Mouse (Mus musculus) heart, embryonic 12.5 days (tissue): ENCODE data around the gene Ralgps2. TPM values are rescaled to one million over a fixed set of nuclear protein-coding genes. Genes with fewer than 3 reads are reported as not detected.

Experiments used
- ATAC-seq: fragments of 200-750 bp; cut with Nextera tagmentation; 2 replicates; pipeline ENCODE4 v1.8.0; 2017; ENCODE audit warnings: moderate TSS enrichment, moderate library complexity; ENCODE audit not compliant: insufficient number of reproducible peaks, low FRiP score
- H3K27ac ChIP-seq: fragments of 300-500 bp; sonication (generic); 2 replicates; pipeline ENCODE4 v1.5.1; 2016; ENCODE audit warnings: mild to moderate bottlenecking, moderate library complexity; ENCODE audit not compliant: poor library complexity, severe bottlenecking
- H3K27me3 ChIP-seq: fragments of 300-500 bp; sonication (generic); replicated peaks from 2 replicates; pipeline ENCODE4 v1.6.1; 2016; ENCODE audit warnings: mild to moderate bottlenecking, moderate library complexity
- H3K36me3 ChIP-seq: fragments of 300-500 bp; sonication (generic); 2 replicates; pipeline ENCODE4 v1.6.1; 2016; ENCODE audit warnings: mild to moderate bottlenecking, moderate library complexity
- H3K4me1 ChIP-seq: fragments of 300-500 bp; sonication (generic); replicated peaks from 2 replicates; pipeline ENCODE4 v1.6.1; 2016; ENCODE audit warnings: mild to moderate bottlenecking
- H3K4me2 ChIP-seq: fragments of 300-500 bp; sonication (generic); 2 replicates; pipeline ENCODE4 v1.6.1; 2016; ENCODE audit warnings: mild to moderate bottlenecking, moderate library complexity
- H3K4me3 ChIP-seq: fragments of 300-500 bp; sonication (generic); 2 replicates; pipeline ENCODE4 v1.5.1; 2016; ENCODE audit warnings: mild to moderate bottlenecking
- H3K9ac ChIP-seq: fragments of 300-500 bp; sonication (generic); 2 replicates; pipeline ENCODE4 v1.6.1; 2016; ENCODE audit warnings: mild to moderate bottlenecking, moderate library complexity
- H3K9me3 ChIP-seq: fragments of 300-500 bp; sonication (generic); replicated peaks from 2 replicates; pipeline ENCODE4 v1.6.1; 2016; ENCODE audit warnings: mild to moderate bottlenecking, moderate library complexity
- WGBS: fragments of 180-500 bp; shearing (Covaris S2); methylation state at CpG from one replicate; pipeline ENCODE4 v1.1.7; 2016; 5-methylcytosine and 5-hydroxymethylcytosine counted together
- polyA plus RNA-seq: library from polyadenylated mRNA; unstranded; fragments of >200 nt; fragmentation: Nextera tagmentation; extraction: Ambion mirVana; gene quantifications from 2 replicates; pipeline ENCODE4 v1.2.1, GENCODE M21; 2016

The Ralgps2 gene
- polyA plus RNA-seq, 1 experiment from 2014 or later: 59.2 TPM

DNA sequence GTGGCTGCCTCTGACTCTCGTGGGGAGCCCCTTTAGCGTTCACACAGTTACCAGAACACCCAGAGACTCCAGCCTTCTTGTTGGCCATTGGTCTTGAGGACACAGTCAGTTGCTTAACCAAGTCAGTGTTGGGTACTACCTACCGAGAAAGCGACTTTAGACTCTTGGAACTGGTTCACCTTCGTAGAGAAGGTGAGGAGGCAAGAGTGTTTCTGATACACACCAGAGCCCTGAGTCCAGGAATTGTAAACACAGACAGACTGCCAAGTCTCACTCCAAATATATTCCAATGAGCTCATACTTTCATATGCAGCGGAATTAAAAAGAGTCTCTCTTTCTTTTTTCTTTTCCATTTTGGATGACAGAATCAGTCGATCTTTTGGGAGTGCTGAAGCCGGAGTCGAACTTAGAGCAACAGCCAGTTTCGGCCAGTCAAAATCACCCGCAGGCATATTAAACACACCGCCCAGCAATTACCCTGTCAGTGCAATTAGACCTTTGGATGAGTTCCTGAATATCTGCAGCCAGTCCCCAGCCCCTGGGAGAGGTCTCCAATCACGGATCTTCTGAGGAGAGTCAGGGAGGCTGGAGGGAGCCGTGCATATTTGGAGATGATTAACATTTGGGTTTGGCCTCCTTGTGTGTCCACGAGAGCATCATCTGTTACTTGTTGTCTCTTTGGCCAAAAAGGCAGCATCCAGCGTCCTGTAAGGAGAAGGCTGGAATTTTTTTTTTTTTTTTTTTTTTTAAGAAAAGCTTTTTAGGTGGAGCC is 159.0 kb downstream of the Ralgps2 start:
- Histone ChIP-seq H3K9ac (no peak overlapping the region), H3K27me3 (no peaks in the 10 kb centered on the region), H3K4me1 (peaks cover 30% of the 10 kb centered on the region), H3K4me3 (no peak overlapping the region), H3K27ac (peak overlapping the region; percentile 74; the same call in 1 of the 2 replicates), H3K4me2 (peak overlapping the region; percentile 60), H3K36me3 (no peaks in the 10 kb centered on the region), H3K9me3 (no peaks in the 10 kb centered on the region)
- ATAC-seq: no peak
- WGBS: 69% methylated on average over 16 of the region's 16 CpGs

DNA sequence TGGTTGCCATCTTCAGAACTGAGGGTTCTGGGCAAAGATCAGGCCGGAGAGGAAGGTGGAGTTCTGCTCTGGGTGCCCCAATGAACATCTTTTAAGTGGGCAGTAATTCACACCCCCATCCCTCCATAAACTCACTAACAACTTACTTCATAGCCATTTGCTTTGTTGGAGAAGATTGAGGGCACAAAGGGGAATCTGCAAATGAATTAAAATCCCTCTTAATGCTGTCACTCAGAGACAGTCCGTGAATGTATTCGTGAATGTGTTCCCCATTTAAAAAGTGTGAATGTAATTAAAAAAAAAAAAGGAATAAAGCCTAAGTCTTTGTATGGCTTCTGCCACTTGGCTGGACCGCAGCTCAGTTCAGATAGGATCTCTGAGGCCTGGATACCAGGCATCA is 159.8 kb downstream of the Ralgps2 start:
- Histone ChIP-seq H3K9ac (peak overlapping the region; percentile 65), H3K4me3 (peak overlapping the region; percentile 33), H3K4me1 (peaks cover 30% of the 10 kb centered on the region), H3K9me3 (no peaks in the 10 kb centered on the region), H3K27me3 (no peaks in the 10 kb centered on the region), H3K36me3 (no peaks in the 10 kb centered on the region), H3K4me2 (peak overlapping the region; percentile 60), H3K27ac (peak overlapping the region; percentile 81)
- ATAC-seq: no peak
- 81% methylated on average over 4 of the region's 4 CpGs for WGBS

DNA sequence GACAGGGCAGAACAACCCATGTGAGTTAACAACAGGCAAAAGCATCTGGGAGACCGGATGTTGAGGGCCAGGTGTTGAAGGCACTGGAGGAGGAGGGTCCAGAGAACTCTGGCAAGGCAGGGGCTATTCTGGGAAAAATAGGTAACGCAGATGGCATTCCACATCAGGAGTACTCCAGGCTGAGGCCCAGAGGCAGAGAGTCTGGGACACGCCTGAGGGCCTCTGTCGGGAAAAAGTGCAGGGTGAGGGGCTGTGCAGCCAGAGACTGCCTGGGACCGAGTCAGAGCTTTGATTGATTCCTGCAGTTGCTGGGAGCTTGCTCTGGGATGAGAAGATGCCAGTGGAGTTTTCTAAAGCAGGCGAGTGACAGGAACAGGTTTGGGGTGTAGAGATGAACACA is 160.4 kb downstream of the Ralgps2 start:
- Histone ChIP-seq H3K9ac (peak overlapping the region; percentile 65), H3K4me2 (peak overlapping the region; percentile 60), H3K36me3 (no peaks in the 10 kb centered on the region), H3K27me3 (no peaks in the 10 kb centered on the region), H3K27ac (peak overlapping the region; percentile 81), H3K4me3 (peak overlapping the region; percentile 33), H3K4me1 (peaks cover 30% of the 10 kb centered on the region), H3K9me3 (no peaks in the 10 kb centered on the region)
- peak; percentile 69 for ATAC-seq
- WGBS: 30% methylated on average over 6 of the region's 6 CpGs

DNA sequence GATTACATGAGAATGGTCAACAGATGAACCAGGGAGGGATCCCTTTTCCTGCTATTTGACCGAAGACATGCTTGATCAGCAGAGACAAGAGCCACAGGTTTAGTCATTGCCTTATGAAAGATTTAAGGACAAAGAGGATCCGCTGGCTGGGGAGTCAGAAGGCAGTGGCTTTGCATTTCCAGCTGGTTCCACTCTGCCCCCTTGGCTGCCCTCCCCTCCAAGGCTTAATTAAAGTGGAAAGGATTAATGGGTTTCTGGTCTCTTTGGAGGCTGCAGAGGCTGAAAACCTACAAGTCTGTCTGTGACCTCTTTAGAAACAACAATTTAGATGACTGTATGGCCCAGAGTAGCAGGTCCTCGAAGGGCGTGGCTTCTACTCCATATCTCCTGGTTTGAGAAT is 161.5 kb downstream of the Ralgps2 start:
- WGBS: 91% methylated on average over 4 of the region's 4 CpGs
- Histone ChIP-seq H3K36me3 (no peaks in the 10 kb centered on the region), H3K4me1 (peaks cover 30% of the 10 kb centered on the region), H3K4me3 (no peak overlapping the region), H3K4me2 (no peak overlapping the region), H3K27me3 (no peaks in the 10 kb centered on the region), H3K9me3 (no peaks in the 10 kb centered on the region), H3K9ac (no peak overlapping the region), H3K27ac (no peak overlapping the region)
- ATAC-seq: no peak

DNA sequence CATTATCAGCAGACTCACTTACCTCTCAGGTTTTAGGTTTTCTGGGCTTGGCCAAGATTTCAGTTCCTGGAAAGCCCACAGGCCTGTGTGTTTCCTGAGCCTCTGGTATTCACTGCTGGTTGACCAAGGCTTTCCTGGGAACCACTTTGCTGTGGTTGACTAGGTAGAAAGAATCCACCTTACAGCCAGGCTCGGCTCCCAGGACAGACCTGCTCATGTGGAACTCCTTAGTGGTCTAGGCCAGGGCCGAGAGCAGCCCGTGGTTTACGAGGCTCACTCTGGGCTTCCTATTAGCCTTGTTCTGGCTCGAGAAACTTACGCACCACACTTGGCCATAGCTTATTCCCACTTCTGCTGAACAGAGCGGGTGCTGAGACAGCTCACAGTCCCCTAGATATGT is 163.4 kb downstream of the Ralgps2 start:
- no peaks in the 10 kb centered on the region for H3K9me3 ChIP-seq
- H3K4me3 ChIP-seq: no peak overlapping the region
- no peak overlapping the region for H3K4me2 ChIP-seq
- no peaks in the 10 kb centered on the region for H3K27me3 ChIP-seq
- no peaks in the 10 kb centered on the region for H3K36me3 ChIP-seq
- no peak for ATAC-seq
- WGBS: 83% methylated on average over 7 of the region's 7 CpGs
- peaks cover 20% of the 10 kb centered on the region for H3K4me1 ChIP-seq
- H3K9ac ChIP-seq: no peak overlapping the region
- no peak overlapping the region for H3K27ac ChIP-seq

DNA sequence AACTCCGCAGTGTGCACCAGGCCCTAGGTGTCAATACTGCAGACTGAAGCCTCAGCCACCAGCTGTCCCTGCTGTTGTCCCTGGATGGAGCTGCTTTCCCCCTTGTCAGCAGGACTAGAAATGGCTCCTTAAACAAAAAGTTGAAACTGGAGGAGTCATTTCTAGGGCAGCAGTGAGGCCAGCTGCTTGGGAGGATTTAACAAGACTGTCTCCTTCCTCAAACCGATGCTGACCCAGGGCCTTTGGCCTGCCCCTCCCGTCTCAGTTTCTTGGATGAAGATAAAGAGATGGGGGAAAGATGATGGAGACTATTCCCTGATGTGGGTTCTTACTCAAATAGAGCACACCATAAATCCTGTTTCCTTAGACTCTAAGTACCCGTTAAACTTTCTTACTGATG is 164.2 kb downstream of the Ralgps2 start:
- Histone ChIP-seq H3K36me3 (no peaks in the 10 kb centered on the region), H3K27ac (no peak overlapping the region), H3K27me3 (no peaks in the 10 kb centered on the region), H3K4me1 (peaks cover 16% of the 10 kb centered on the region), H3K4me2 (no peak overlapping the region), H3K9me3 (no peaks in the 10 kb centered on the region), H3K9ac (no peak overlapping the region), H3K4me3 (no peak overlapping the region)
- WGBS: 82% methylated on average over 4 of the region's 4 CpGs
- ATAC-seq: no peak

DNA sequence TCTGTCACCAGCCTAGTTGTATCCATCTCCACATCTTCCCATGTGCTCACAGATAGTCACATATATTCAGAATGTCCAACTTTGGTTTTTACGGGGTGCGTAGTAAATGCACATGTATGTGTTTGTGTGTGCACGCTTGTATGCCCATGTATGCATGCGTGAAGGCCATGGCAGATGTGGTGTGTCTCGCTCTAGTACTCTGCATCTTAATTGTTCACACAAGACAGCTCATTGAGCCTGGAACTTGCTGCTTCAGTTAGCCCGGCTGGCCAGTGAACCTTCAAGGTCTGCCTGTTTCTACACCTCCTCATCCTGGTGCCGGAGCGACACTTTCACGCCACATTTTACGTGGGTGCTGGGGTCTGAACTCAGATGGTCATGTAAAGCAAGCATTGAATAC is 168.6 kb downstream of the Ralgps2 start:
- 93% methylated on average over 10 of the region's 10 CpGs for WGBS
- no peak for ATAC-seq
- no peak overlapping the region for H3K27ac ChIP-seq

DNA sequence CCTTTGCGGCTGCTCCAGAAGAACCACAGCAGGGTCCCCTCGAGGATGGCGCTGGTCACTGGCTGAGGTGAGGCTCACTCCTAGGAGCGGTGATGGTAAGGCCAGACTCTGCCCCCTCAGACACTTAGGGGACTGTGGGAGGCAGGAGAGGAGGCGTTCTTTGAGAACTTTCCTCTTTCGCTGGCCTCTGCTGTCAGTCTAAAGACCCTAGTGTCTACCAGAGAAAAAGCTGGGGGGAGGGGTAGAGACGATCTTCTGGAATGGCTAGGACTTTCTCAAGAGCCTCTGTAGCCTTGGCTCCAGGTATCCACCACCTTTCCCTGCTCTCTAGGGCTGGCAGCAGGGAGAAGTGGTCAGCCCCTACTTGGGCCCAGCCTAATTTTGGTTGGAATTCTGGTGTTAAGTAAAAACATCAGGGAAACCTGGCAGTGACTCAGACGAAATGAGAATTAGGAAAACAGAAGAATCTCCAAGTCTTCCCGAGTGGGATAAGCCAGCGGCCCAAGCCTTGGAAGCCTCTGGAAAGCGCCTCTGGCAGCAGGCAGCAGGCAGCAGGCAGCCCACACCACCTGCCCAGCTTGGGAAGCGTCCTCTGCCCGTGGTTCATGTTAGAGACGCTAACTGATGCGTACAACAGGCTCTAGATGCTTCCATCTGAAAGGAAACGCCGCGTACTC is 169.7 kb downstream of the Ralgps2 start:
- Histone ChIP-seq H3K4me1 (0 out of 2 replicates have a peak, but pooled peaks cover 7% of the 10 kb centered on the region), H3K27me3 (no peaks in the 10 kb centered on the region), H3K4me3 (no peak overlapping the region), H3K4me2 (no peak overlapping the region), H3K9ac (no peak overlapping the region), H3K36me3 (no peaks in the 10 kb centered on the region), H3K27ac (no peak overlapping the region), H3K9me3 (peaks cover 20% of the 10 kb centered on the region)
- 69% methylated on average over 18 of the region's 18 CpGs for WGBS
- no peak for ATAC-seq

More for the DNA sequence above, 168.6 kb downstream of the Ralgps2 start:
- Histone ChIP-seq H3K4me2 (no peak overlapping the region), H3K9me3 (peaks cover 14% of the 10 kb centered on the region), H3K36me3 (no peaks in the 10 kb centered on the region), H3K4me3 (no peak overlapping the region), H3K4me1 (0 out of 2 replicates have a peak, but pooled peaks cover 7% of the 10 kb centered on the region), H3K27me3 (no peaks in the 10 kb centered on the region), H3K9ac (no peak overlapping the region)

DNA sequence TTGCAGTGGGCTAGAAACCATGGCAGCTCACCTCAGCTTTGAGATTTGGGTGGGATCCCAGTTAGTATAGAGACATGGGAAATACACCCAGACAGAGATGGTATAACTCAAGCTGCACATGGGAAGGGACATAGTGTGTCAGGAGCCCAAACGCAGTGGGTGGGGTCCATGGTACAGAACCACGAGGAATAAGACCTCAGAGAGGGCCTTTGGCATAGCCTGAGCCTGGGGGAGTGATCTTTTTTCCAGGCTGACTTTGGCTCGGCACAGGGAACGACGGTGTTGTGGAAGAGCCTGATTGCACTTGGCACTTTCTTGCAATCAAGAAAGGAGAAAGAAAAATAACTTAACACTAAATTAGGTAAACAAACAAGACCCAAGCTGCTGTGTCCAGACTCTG is 170.3 kb downstream of the Ralgps2 start:
- H3K27ac ChIP-seq: no peak overlapping the region
- H3K4me2 ChIP-seq: no peak overlapping the region
- no peak overlapping the region for H3K4me3 ChIP-seq
- H3K9ac ChIP-seq: no peak overlapping the region
- 46% methylated on average over 5 of the region's 5 CpGs for WGBS
- no peak for ATAC-seq
- H3K36me3 ChIP-seq: no peaks in the 10 kb centered on the region
- peaks cover 23% of the 10 kb centered on the region for H3K9me3 ChIP-seq
- 0 out of 2 replicates have a peak, but pooled peaks cover 7% of the 10 kb centered on the region for H3K4me1 ChIP-seq
- no peaks in the 10 kb centered on the region for H3K27me3 ChIP-seq

DNA sequence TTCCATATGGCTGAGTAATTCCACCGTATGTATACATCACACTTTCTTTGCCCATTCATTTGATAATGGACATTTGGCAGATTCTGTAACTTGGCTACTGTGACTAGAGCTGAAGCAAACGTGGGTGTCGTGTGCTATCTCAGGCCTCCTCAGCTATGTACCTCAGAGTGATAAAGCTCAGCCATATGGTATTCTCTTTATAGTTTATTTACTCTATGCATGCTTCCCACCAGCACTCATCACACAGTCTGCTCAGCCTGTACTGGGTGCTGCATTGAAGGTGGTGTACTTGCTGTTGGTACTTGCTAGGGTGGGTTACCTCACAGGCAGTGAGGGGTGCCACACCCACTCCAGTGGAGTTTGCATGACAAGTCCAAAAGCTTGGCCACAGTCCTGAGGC is 174.1 kb downstream of the Ralgps2 start:
- H3K4me3 ChIP-seq: no peak overlapping the region
- H3K27ac ChIP-seq: no peak overlapping the region
- no peak overlapping the region for H3K4me2 ChIP-seq
- no peaks in the 10 kb centered on the region for H3K27me3 ChIP-seq
- 75% methylated on average over 3 of the region's 3 CpGs for WGBS
- H3K4me1 ChIP-seq: peaks cover 8% of the 10 kb centered on the region; the same call in 1 of the 2 replicates
- H3K36me3 ChIP-seq: no peaks in the 10 kb centered on the region
- peaks cover 23% of the 10 kb centered on the region for H3K9me3 ChIP-seq
- ATAC-seq: no peak
- no peak overlapping the region for H3K9ac ChIP-seq

DNA sequence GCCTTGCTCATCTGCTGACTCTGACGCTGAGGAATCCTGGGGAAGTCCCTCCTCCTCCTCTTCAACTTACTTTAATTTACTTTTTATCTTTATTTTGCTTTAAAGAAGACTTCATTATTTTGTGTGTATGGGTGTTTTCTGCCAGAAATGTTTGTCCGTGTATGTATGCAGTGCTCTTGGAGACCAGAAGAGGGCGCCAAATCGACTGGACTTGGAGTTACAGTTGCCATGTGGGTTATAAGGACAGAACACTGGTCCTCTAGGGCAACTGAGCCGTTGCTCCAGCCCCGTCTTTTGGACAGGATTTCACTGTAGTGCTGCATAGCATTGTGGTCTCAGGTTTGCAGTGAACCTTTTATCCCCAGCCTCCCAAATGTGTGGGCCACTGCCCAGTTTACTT is 174.8 kb downstream of the Ralgps2 start:
- Histone ChIP-seq H3K9ac (no peak overlapping the region), H3K27me3 (no peaks in the 10 kb centered on the region), H3K36me3 (no peaks in the 10 kb centered on the region), H3K9me3 (peaks cover 23% of the 10 kb centered on the region), H3K27ac (no peak overlapping the region), H3K4me2 (no peak overlapping the region), H3K4me1 (peaks cover 6% of the 10 kb centered on the region; the same call in 1 of the 2 replicates), H3K4me3 (no peak overlapping the region)
- WGBS: 61% methylated on average over 6 of the region's 6 CpGs
- ATAC-seq: no peak
